Mouse (Mus musculus): ENCODE results near the gene Plcz1.
A peak's percentile ranks its signal among the peaks of the same experiment; 100 is the strongest.

The Plcz1 gene

GRCm38 (mm10) chr6:140041357-140041756, at the start of gene Plcz1:
Gene Plcz1 (minus strand): TSS chr6:140041457.
- DNase-seq (ENCODE audit: low spot score in 2 of 2): no peak

- DNase-seq (ENCODE audit: low spot score in 2 of 2): no peak
These were observed 48.6 kb upstream of the Plcz1 start for GRCm38 (mm10) chr6:140089855-140090254.

GRCm38 (mm10) chr6:140081739-140082138, 40.5 kb upstream of the Plcz1 start:
- DNase-seq (ENCODE audit: low spot score in 2 of 2): no peak

- DNase-seq (ENCODE audit: low spot score in 2 of 2): no peak
These were observed 39.7 kb upstream of the Plcz1 start for GRCm38 (mm10) chr6:140080933-140081332.

GRCm38 (mm10) chr6:140069177-140069576, 27.9 kb upstream of the Plcz1 start:
- DNase-seq (ENCODE audit: low spot score in 2 of 2): peak in 1 of 2 experiments; percentile 8

- peak; percentile 9 to 34 for DNase-seq (ENCODE audit: low spot score in 2 of 2)
These were observed 13.1 kb upstream of the Plcz1 start for GRCm38 (mm10) chr6:140054271-140054928.

- DNase-seq (ENCODE audit: low spot score in 2 of 2): no peak
These were observed 10.2 kb upstream of the Plcz1 start for GRCm38 (mm10) chr6:140051476-140051875.

GRCm38 (mm10) chr6:140040952-140041351, 305 bp downstream of the Plcz1 start, which contains the start of gene Capza3:
Gene Capza3 (plus strand): TSS chr6:140041252.
- DNase-seq (ENCODE audit: low spot score in 2 of 2): no peak

GRCm38 (mm10) chr6:140024404-140024803, 16.9 kb downstream of the Plcz1 start:
- DNase-seq (ENCODE audit: low spot score in 2 of 2): no peak

- DNase-seq (ENCODE audit: low spot score in 2 of 2): no peak
These were observed 36.1 kb downstream of the Plcz1 start for GRCm38 (mm10) chr6:140005181-140005580.

GRCm38 (mm10) chr6:139989597-139989996, 51.7 kb downstream of the Plcz1 start:
- DNase-seq (ENCODE audit: low spot score in 2 of 2): no peak

GRCm38 (mm10) chr6:139989075-139989474, 52.2 kb downstream of the Plcz1 start:
- no peak for DNase-seq (ENCODE audit: low spot score in 2 of 2)

- no peak for DNase-seq (ENCODE audit: low spot score in 2 of 2)
These were observed 54.7 kb downstream of the Plcz1 start for GRCm38 (mm10) chr6:139986564-139986963.

- DNase-seq (ENCODE audit: low spot score in 2 of 2): no peak
These were observed 57.2 kb downstream of the Plcz1 start for GRCm38 (mm10) chr6:139984069-139984468.

- no peak for DNase-seq (ENCODE audit: low spot score in 2 of 2)
These were observed 60.2 kb downstream of the Plcz1 start for GRCm38 (mm10) chr6:139981061-139981460.

- no peak for DNase-seq (ENCODE audit: low spot score in 2 of 2)
These were observed 63.1 kb downstream of the Plcz1 start for GRCm38 (mm10) chr6:139978114-139978513.

- DNase-seq (ENCODE audit: low spot score in 2 of 2): no peak
These were observed 66.6 kb downstream of the Plcz1 start for GRCm38 (mm10) chr6:139974668-139975067.

GRCm38 (mm10) chr6:139971608-139972298, 69.5 kb downstream of the Plcz1 start:
- DNase-seq (ENCODE audit: low spot score in 2 of 2): no peak

GRCm38 (mm10) chr6:139966684-139967083, 74.6 kb downstream of the Plcz1 start:
- DNase-seq (ENCODE audit: low spot score in 2 of 2): no peak

- no peak for DNase-seq (ENCODE audit: low spot score in 2 of 2)
These were observed 76.4 kb downstream of the Plcz1 start for GRCm38 (mm10) chr6:139964895-139965294.

- no peak for DNase-seq (ENCODE audit: low spot score in 2 of 2)
These were observed 77.5 kb downstream of the Plcz1 start for GRCm38 (mm10) chr6:139963775-139964174.

- no peak for DNase-seq (ENCODE audit: low spot score in 2 of 2)
These were observed 83.6 kb downstream of the Plcz1 start for GRCm38 (mm10) chr6:139957531-139958241.

- DNase-seq (ENCODE audit: low spot score in 2 of 2): no peak
These were observed 87.7 kb downstream of the Plcz1 start for GRCm38 (mm10) chr6:139953596-139953995.
